In genomic region chr9:58246083-58246591, GRCm38 (mm10) we compare ENCODE assay signal across 12 mouse cellular contexts. TPM values are rescaled to one million over a fixed set of nuclear protein-coding genes. Genes with fewer than 3 reads are reported as not detected.
DNase-seq lines count a peak whose midpoint lies in the region; ATAC-seq lines count a peak whose summit lies in the region.
"Had no signal": no experiment of that assay in that cellular context is flagged by ENCODE, and none has a peak within 500 bp of the region (broad histone marks: within the 10 kb centered on the region; RNA-seq: fewer than 3 reads in every experiment).

No protein-coding gene starts in this region.

- peaks cover 56% of the 10 kb centered on the region for H3K4me1 ChIP-seq in liver, embryonic 11.5 days (replicated peaks; ENCODE audit: control insufficient read depth, insufficient read depth, low read length)
- peaks cover 41% of the 10 kb centered on the region for H3K4me1 ChIP-seq in stomach, embryonic 15.5 days
- peaks cover 44% of the 10 kb centered on the region for H3K4me1 ChIP-seq in intestine, embryonic 15.5 days (replicated peaks)

- H3K27me3 ChIP-seq in liver, embryonic 11.5 days (replicated peaks; ENCODE audit: control insufficient read depth, insufficient read depth, low read length), result no peaks in the 10 kb centered on the region
- H3K27me3 ChIP-seq in stomach, embryonic 15.5 days (replicated peaks), result no peaks in the 10 kb centered on the region
- H3K27me3 ChIP-seq in intestine, embryonic 15.5 days (replicated peaks), result no peaks in the 10 kb centered on the region
- H3K27me3 ChIP-seq: limb, embryonic 12.5 days; neural tube, embryonic 12.5 days had no signal

- H3K9me3 ChIP-seq in liver, embryonic 11.5 days (ENCODE audit: control insufficient read depth, low read length), result no peaks in the 10 kb centered on the region
- no peaks in the 10 kb centered on the region for H3K9me3 ChIP-seq in stomach, embryonic 15.5 days
- H3K9me3 ChIP-seq in intestine, embryonic 15.5 days, result no peaks in the 10 kb centered on the region
- H3K9me3 ChIP-seq: limb, embryonic 12.5 days; neural tube, embryonic 12.5 days had no signal

- WGBS in liver, embryonic 11.5 days, result 28% methylated on average over 4 of the region's 4 CpGs
- WGBS in stomach, embryonic 15.5 days, result 63% methylated on average over 4 of the region's 4 CpGs
- whole genome bisulfite sequencing in intestine, embryonic 15.5 days, result 72% methylated on average over 4 of the region's 4 CpGs

- peak; percentile 56 for ATAC-seq in liver, embryonic 11.5 days (replicated peaks; ENCODE audit: low FRiP score)
- ATAC-seq in stomach, embryonic 15.5 days (ENCODE audit: insufficient read depth, low FRiP score, low read depth), result no peak; the same call in 1 of the 2 replicates
- ATAC-seq in intestine, embryonic 15.5 days, result no peak

- H3K4me3 ChIP-seq in liver, embryonic 11.5 days (ENCODE audit: low read depth, low read length), result peak overlapping the region; percentile 72
- no peak overlapping the region for H3K4me3 ChIP-seq in stomach, embryonic 15.5 days (replicated peaks)
- no peak overlapping the region for H3K4me3 ChIP-seq in intestine, embryonic 15.5 days (replicated peaks)
- H3K4me3 ChIP-seq: neural tube, embryonic 12.5 days had no signal

- H3K36me3 ChIP-seq in liver, embryonic 11.5 days (ENCODE audit: control insufficient read depth, insufficient read depth, low read length), result peaks cover 4% of the 10 kb centered on the region; the same call in 1 of the 2 replicates
- no peaks in the 10 kb centered on the region; the same call in 1 of the 2 replicates for H3K36me3 ChIP-seq in stomach, embryonic 15.5 days
- no peaks in the 10 kb centered on the region for H3K36me3 ChIP-seq in intestine, embryonic 15.5 days
- H3K36me3 ChIP-seq: neural tube, embryonic 12.5 days had no signal

- peak; percentile 25 for DNase-seq in spleen, adult 12 weeks (ENCODE audit: low spot score)
- DNase-seq in spleen, postnatal 14 days (ENCODE audit: low spot score in 2 of 2), result no peak
- DNase-seq in R1 (ENCODE audit: low read depth, low spot score), result peak; percentile 69
- no peak for DNase-seq in liver, embryonic 11.5 days (ENCODE audit: low spot score)
- no peak for DNase-seq in adrenal gland, postnatal 14 days
- DNase-seq in gastrocnemius, postnatal 4 days (ENCODE audit: low spot score in 2 of 2), result no peak
- DNase-seq: heart, adult 11 months; thymus, adult 18-20 months had no signal

- H3K27ac ChIP-seq in liver, embryonic 11.5 days (ENCODE audit: low read depth, low read length), result no peak overlapping the region
- H3K27ac ChIP-seq in stomach, embryonic 15.5 days, result no peak overlapping the region
- no peak overlapping the region for H3K27ac ChIP-seq in intestine, embryonic 15.5 days
- H3K27ac ChIP-seq: limb, embryonic 12.5 days; neural tube, embryonic 12.5 days had no signal

- peak overlapping the region; percentile 89 for H3K4me2 ChIP-seq in liver, embryonic 11.5 days
- peak overlapping the region; percentile 27 for H3K4me2 ChIP-seq in stomach, embryonic 15.5 days
- H3K4me2 ChIP-seq in intestine, embryonic 15.5 days (replicated peaks), result no peak overlapping the region

- H3K9ac ChIP-seq in liver, embryonic 11.5 days (ENCODE audit: low read depth, low read length), result no peak overlapping the region
- H3K9ac ChIP-seq in stomach, embryonic 15.5 days, result no peak overlapping the region
- H3K9ac ChIP-seq in intestine, embryonic 15.5 days, result no peak overlapping the region

RNA-seq across cellular contexts. Expression of gene Pml, which starts 3.4 kb away (rescaled TPM):
- 28.3 and 33.2 TPM in 2 replicates for polyA plus RNA-seq in liver, embryonic 11.5 days (2014; fragmentation: Nextera tagmentation; extraction: Ambion mirVana)
- 15.5 and 19.6 TPM in 2 replicates for polyA plus RNA-seq in stomach, embryonic 15.5 days (2015; fragmentation: Nextera tagmentation; extraction: Ambion mirVana)
- 21.4 and 26.8 TPM in 2 replicates for total RNA-seq in adrenal gland, postnatal 14 days (2021)
- 13.2 and 15.6 TPM in 2 replicates for polyA plus RNA-seq in intestine, embryonic 15.5 days (2015; fragmentation: Nextera tagmentation; extraction: Ambion mirVana)
- total RNA-seq in gastrocnemius, postnatal 4 days (2021), result 10 to 100 TPM; 16.8 to 19.5 TPM

RNA-seq across cellular contexts. Expression of gene Stoml1, which starts 6.8 kb away (rescaled TPM):
- 9.7 and 12.9 TPM in 2 replicates for polyA plus RNA-seq in liver, embryonic 11.5 days (2014; fragmentation: Nextera tagmentation; extraction: Ambion mirVana)
- polyA plus RNA-seq in stomach, embryonic 15.5 days (2015; fragmentation: Nextera tagmentation; extraction: Ambion mirVana), result 24.1 and 30.0 TPM in 2 replicates
- 13.4 and 18.8 TPM in 2 replicates for total RNA-seq in adrenal gland, postnatal 14 days (2021)
- 21.3 and 21.4 TPM in 2 replicates for polyA plus RNA-seq in intestine, embryonic 15.5 days (2015; fragmentation: Nextera tagmentation; extraction: Ambion mirVana)
- 10 to 100 TPM; 16.1 to 16.6 TPM for total RNA-seq in gastrocnemius, postnatal 4 days (2021)

RNA-seq across cellular contexts. Expression of gene Islr2, which starts 42.0 kb away (rescaled TPM):
- 0.43 TPM in 1 of 2 replicates, not detected in the other for polyA plus RNA-seq in liver, embryonic 11.5 days (2014; fragmentation: Nextera tagmentation; extraction: Ambion mirVana)
- 1.5 and 1.7 TPM in 2 replicates for polyA plus RNA-seq in stomach, embryonic 15.5 days (2015; fragmentation: Nextera tagmentation; extraction: Ambion mirVana)
- 2.2 and 6.2 TPM in 2 replicates for total RNA-seq in adrenal gland, postnatal 14 days (2021)
- polyA plus RNA-seq in intestine, embryonic 15.5 days (2015; fragmentation: Nextera tagmentation; extraction: Ambion mirVana), result 1.3 and 1.4 TPM in 2 replicates
- total RNA-seq in gastrocnemius, postnatal 4 days (2021), result 1 to 10 TPM; 6.4 to 7.7 TPM

RNA-seq across cellular contexts. Expression of gene Islr, which starts 42.0 kb away (rescaled TPM):
- polyA plus RNA-seq in liver, embryonic 11.5 days (2014; fragmentation: Nextera tagmentation; extraction: Ambion mirVana), result 7.7 and 8.5 TPM in 2 replicates
- polyA plus RNA-seq in stomach, embryonic 15.5 days (2015; fragmentation: Nextera tagmentation; extraction: Ambion mirVana), result 105 and 114 TPM in 2 replicates
- total RNA-seq in adrenal gland, postnatal 14 days (2021), result 28.0 and 29.1 TPM in 2 replicates
- polyA plus RNA-seq in intestine, embryonic 15.5 days (2015; fragmentation: Nextera tagmentation; extraction: Ambion mirVana), result 83.4 and 84.8 TPM in 2 replicates
- 100 to 1,000 TPM; 179 to 208 TPM for total RNA-seq in gastrocnemius, postnatal 4 days (2021)

Comparison
In these comparisons a context has a peak if more than half of its experiments do, and no peak if none do; other contexts are left out.
1. DNase-seq: peak in spleen, adult 12 weeks (single experiment) and R1 (single experiment); none in spleen, postnatal 14 days (0 of 2), liver, embryonic 11.5 days (single experiment), adrenal gland, postnatal 14 days (single experiment) and gastrocnemius, postnatal 4 days (0 of 2).